Mouse (Mus musculus) erythroblast, embryonic 14.5 days (primary cell): ENCODE measurements around the gene Aff3. TPM values are rescaled to one million over a fixed set of nuclear protein-coding genes. Genes with fewer than 3 reads are reported as not detected.

ENCODE experiments used
- H3K27me3 ChIP-seq: 2 replicates; pipeline ENCODE4 v1.6.1; 2012; ENCODE audit warnings: inconsistent platforms; ENCODE audit not compliant: control insufficient read depth
- H3K36me3 ChIP-seq: 2 replicates; pipeline ENCODE4 v1.6.1; 2012; ENCODE audit warnings: mild to moderate bottlenecking, inconsistent platforms; ENCODE audit not compliant: control insufficient read depth
- H3K4me1 ChIP-seq: 2 replicates; pipeline ENCODE4 v1.6.1; 2012; ENCODE audit warnings: inconsistent platforms; ENCODE audit not compliant: control insufficient read depth
- H3K4me3 ChIP-seq: replicated peaks from 2 replicates; pipeline ENCODE3; 2012; ENCODE audit warnings: moderate library complexity, mild to moderate bottlenecking, inconsistent platforms
- H3K9me3 ChIP-seq: 2 replicates; pipeline ENCODE4 v1.6.1; 2012; ENCODE audit warnings: low read length, inconsistent platforms, mixed read lengths; ENCODE audit not compliant: control insufficient read depth
- GATA1 ChIP-seq: IDR thresholded peaks from 2 replicates; pipeline ENCODE4 v1.6.1; 2012; ENCODE audit warnings: low read length, inconsistent platforms, mixed read lengths
- TAL1 ChIP-seq: IDR thresholded peaks from 3 replicates; pipeline ENCODE4 v1.6.1; 2012; ENCODE audit warnings: low read length, inconsistent platforms, mixed read lengths
- polyA plus RNA-seq: library from polyadenylated mRNA; stranded (reverse); fragments of >175 nt; gene quantifications from 2 replicates; pipeline ENCODE4 v1.2.3, GENCODE M21; 2012

Gene Aff3
- polyA plus RNA-seq, 1 experiment = 0.02 TPM

DNA sequence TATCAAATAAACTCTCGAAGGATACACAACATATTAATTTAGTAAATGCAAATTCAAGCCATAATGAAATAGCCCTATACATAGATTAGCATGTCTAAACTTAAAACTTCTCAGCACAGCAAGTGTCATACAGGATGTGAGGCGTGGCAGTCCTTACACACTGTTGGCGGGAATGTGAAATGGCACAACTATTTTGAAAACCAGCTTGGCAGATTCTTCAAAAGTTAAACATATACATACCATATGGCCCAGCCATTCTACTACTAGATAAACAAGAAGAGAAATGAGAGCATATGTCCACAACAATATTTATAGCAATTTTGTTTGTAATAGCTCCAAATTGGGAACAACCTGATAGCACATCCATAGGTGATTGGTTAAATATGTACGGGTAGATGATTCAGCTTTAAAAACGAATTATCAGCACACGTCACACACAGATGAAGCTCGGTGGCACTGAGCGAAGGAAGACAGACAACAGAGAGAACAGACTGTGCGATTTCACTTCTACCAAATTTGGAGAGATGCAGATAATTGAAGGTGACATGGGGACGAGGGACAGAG lies 18.5 kb upstream of the Aff3 start:
- no peaks in the 10 kb centered on the region for H3K4me1 ChIP-seq
- H3K36me3 ChIP-seq = no peaks in the 10 kb centered on the region
- no peaks in the 10 kb centered on the region for H3K9me3 ChIP-seq
- TF ChIP-seq GATA1 = no peak
- TF ChIP-seq TAL1 = no peak
- H3K27me3 ChIP-seq = no peaks in the 10 kb centered on the region
- no peak overlapping the region for H3K4me3 ChIP-seq

DNA sequence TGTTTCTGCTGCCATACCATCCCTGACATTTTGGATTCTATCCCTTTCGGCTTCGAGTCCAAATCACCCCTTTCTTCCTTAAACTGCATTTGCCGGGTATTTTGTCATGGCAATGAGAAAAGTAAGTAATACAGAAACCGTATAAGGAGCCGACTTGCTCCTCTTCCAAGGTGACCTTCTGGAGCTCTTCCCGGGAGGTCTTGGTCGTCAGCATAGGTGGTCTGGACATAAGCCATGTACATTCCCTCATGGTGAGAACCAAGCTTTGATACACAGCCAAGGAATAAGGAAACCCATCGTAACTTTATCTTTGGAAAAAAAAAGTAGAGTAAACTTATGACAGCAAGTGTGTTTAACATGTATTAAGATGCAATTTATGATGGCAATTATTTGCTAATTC lies 15.1 kb upstream of the Aff3 start:
- H3K27me3 ChIP-seq = no peaks in the 10 kb centered on the region

DNA sequence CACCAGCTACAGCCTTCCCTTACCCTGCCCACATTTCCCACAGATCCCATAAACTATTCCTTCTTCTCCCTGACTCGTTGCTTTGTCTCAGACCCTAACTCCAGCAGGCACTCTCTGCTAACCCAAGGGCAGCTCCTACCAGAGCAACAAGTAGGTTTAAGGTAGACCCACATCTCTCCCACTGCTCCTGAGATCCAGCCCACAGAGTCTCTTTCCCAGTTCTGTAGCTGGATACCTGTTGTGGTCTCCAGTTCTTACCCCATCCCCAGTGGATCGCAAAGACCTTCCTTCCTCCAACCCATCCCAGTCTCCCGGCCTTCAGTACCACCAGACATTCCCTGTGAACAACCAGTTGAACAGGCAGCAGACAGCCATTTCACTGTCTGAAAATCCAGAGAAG lies 7.0 kb upstream of the Aff3 start:
- Histone ChIP-seq H3K27me3 (no peaks in the 10 kb centered on the region), H3K9me3 (no peaks in the 10 kb centered on the region), H3K4me3 (no peak overlapping the region), H3K4me1 (no peaks in the 10 kb centered on the region), H3K36me3 (no peaks in the 10 kb centered on the region)
- TF ChIP-seq TAL1 (no peak), GATA1 (no peak)

More for the DNA sequence above, 15.1 kb upstream of the Aff3 start:
- no peaks in the 10 kb centered on the region for H3K9me3 ChIP-seq
- no peak overlapping the region for H3K4me3 ChIP-seq
- H3K36me3 ChIP-seq = no peaks in the 10 kb centered on the region
- no peaks in the 10 kb centered on the region for H3K4me1 ChIP-seq
- no peak for TF ChIP-seq GATA1

DNA sequence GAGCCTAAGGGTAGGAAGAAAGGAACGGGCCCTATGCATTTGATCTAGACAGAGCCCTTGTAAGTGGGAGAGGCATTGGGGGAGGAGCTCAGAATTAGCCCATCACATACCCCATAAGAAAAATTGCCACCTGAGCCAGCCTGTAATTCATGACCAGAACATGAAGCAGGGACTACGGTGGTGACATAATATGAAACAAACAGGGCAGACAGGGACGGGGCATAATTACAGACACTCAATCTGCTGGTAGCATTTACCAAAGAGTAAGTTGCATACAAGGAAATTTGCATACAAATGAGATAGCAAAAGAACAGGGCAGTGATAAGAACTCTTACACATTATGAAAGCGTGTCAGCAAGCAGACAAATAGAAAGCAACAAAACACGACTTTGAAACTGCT lies 6.3 kb upstream of the Aff3 start:
- no peaks in the 10 kb centered on the region for H3K9me3 ChIP-seq
- TF ChIP-seq TAL1 = no peak
- TF ChIP-seq GATA1 = no peak
- no peak overlapping the region for H3K4me3 ChIP-seq
- H3K36me3 ChIP-seq = no peaks in the 10 kb centered on the region
- no peaks in the 10 kb centered on the region for H3K4me1 ChIP-seq
- no peaks in the 10 kb centered on the region for H3K27me3 ChIP-seq

DNA sequence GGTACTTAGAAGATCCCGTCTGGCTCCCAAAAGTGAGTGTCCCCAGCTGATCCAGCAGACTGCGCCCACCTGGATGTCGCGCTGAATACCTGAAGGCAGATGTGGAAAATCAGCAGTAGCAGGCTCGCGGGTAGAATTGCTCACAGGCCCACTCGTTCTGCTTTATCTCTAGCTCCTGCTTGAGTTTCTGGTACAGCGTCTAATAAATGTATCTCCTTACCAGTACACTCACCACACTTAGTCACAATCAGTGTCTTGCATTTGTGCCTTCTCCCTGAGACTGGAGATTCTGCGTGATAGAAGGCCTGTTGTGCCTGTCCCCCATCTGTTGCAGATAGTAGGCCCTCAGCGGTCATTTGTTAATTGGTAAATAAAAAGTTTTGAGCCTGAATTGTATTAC lies 3.6 kb upstream of the Aff3 start:
- Histone ChIP-seq H3K4me1 (no peaks in the 10 kb centered on the region), H3K4me3 (no peak overlapping the region), H3K9me3 (no peaks in the 10 kb centered on the region), H3K27me3 (no peaks in the 10 kb centered on the region), H3K36me3 (no peaks in the 10 kb centered on the region)
- no peak for TF ChIP-seq TAL1
- no peak for TF ChIP-seq GATA1

DNA sequence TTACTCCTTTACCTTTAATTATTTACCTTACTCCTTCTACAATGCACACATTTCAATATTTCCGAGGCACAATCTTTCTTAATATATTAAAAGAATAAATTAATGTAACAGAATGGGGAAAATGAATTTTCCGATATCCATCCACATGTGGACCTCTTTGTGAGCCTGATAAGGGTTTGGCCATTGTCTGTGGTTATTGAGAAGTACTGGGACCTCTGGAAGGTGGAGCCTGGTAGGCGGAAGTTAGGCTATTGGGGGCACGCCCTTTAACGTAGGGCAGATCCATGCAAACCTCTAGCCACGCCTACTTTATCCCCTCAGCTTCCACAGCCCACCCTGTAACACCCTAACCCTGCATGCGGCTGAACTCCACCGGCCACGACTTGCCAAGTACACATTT lies 3.1 kb upstream of the Aff3 start:
- Histone ChIP-seq H3K4me1 (no peaks in the 10 kb centered on the region), H3K9me3 (no peaks in the 10 kb centered on the region), H3K4me3 (no peak overlapping the region), H3K27me3 (no peaks in the 10 kb centered on the region), H3K36me3 (no peaks in the 10 kb centered on the region)
- TF ChIP-seq GATA1 (no peak), TAL1 (no peak)

DNA sequence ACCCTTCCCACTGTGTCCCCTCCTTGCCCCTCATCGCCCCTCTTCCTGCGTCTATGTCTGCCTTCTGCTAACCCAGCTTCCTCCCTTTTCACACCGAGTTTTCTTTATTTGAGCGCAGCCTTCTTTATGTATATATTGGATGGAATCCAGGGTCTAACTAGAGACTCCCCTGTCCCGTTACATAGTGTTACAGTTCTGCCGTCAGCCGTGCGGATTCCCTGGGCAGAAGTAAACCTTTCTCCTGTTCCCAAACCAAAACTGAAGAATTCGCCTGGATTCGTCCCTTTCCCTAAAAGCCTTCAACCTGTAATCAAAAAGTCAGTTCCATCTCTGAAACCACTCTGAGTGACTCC lies 2.0 kb upstream of the Aff3 start:
- H3K4me3 ChIP-seq = no peak overlapping the region
- no peaks in the 10 kb centered on the region for H3K36me3 ChIP-seq
- TF ChIP-seq TAL1 = no peak
- TF ChIP-seq GATA1 = no peak
- no peaks in the 10 kb centered on the region for H3K9me3 ChIP-seq
- H3K27me3 ChIP-seq = no peaks in the 10 kb centered on the region
- no peaks in the 10 kb centered on the region for H3K4me1 ChIP-seq

DNA sequence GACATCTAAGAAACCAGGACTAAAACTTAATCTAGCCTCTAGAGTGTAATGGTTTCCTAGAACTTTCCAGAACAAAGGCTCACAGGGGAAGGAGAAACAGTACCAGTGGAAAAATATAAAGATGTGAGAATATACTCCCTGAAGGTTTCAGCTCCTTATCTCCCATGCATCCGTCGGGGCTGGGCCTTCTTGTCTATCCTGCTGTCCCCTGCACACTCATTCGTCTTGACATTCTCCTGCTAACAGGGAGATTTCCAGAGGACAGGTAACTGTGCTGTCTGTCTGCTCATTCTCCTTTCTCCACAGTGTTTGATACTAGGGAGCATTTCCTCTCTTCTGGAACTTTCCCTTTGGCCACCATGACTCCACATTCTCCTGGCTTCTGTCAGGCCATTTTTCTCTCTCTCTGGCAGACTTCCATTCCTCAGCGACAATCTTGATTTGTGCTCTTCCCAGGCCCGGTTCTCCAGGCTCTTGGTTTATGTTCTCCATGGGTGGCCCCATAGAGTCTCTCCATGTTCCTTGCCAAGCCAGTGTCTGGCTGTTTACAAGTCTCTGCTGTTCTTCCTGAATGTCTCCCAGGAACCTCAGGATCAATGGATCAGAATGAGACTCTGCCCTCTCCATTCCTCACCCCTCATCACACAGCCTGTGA lies 1.5 kb upstream of the Aff3 start:
- Histone ChIP-seq H3K4me3 (no peak overlapping the region), H3K27me3 (no peaks in the 10 kb centered on the region), H3K4me1 (no peaks in the 10 kb centered on the region), H3K36me3 (no peaks in the 10 kb centered on the region), H3K9me3 (no peaks in the 10 kb centered on the region)
- TF ChIP-seq TAL1 = no peak
- TF ChIP-seq GATA1 = no peak

DNA sequence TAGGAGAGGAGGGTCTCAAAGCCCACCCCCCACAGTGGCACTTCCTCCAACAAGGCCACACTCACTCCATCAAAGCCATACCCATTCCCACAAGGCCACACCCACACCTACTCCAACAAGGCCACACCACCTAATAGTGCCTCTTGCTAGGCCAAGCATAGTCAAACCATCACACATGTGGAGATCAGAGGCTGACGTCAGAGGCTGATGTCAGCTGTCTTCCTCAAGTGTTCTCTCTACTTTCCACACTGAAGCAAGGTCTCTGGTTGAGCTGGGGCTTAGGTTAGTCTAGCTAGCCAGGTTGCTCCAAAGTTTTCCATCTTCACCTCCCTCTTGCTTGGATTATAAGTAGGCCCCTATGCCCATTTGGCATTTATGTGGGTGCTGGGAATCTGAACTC lies 856 bp upstream of the Aff3 start:
- no peak for TF ChIP-seq GATA1
- TF ChIP-seq TAL1 = no peak
- H3K4me3 ChIP-seq = no peak overlapping the region
- H3K9me3 ChIP-seq = no peaks in the 10 kb centered on the region
- H3K36me3 ChIP-seq = no peaks in the 10 kb centered on the region
- no peaks in the 10 kb centered on the region for H3K27me3 ChIP-seq
- H3K4me1 ChIP-seq = no peaks in the 10 kb centered on the region

DNA sequence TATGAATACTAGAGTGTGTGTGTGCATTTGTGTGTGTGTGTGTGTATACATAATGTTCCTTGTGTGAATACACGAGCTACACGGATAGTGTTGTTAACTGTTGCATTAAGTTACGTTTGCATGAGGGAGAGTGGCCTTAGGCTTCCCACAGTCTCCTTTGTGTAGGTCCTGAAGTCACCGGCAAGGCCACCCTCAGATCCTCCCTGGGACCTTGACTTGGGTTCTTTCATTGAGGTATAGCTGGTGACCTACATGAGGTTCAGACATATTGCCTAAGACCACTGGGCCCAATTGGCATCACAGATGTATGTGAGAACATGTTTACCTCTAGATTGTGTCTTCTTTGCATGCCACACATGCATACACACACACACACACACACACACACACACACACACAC lies 494 bp downstream of the Aff3 start:
- Histone ChIP-seq H3K4me3 (no peak overlapping the region), H3K9me3 (no peaks in the 10 kb centered on the region), H3K27me3 (no peaks in the 10 kb centered on the region), H3K4me1 (no peaks in the 10 kb centered on the region), H3K36me3 (no peaks in the 10 kb centered on the region)
- TF ChIP-seq TAL1 (no peak), GATA1 (no peak)
